Mouse (Mus musculus): ENCODE results near the gene Dcaf15.

GRCm38 (mm10) chr8:84076412-84076811 lies 28.2 kb downstream of the Dcaf15 start:
- TF ChIP-seq POLR2A (IDR thresholded peaks at IDR 0.05; ENCODE audit: borderline replicate concordance, low read depth, low read length) = no peak
- no peak for TF ChIP-seq CTCF (IDR thresholded peaks at IDR 0.05; ENCODE audit: low read depth, low read length)

All from bone marrow macrophage, adult 2 months (primary cell).